Comparison of ENCODE assay signal across 8 mouse cellular contexts in genomic region chr12:108794979-108795537, GRCm38 (mm10). TPM values are rescaled to one million over a fixed set of nuclear protein-coding genes. Genes with fewer than 3 reads are reported as not detected.
A peak's percentile ranks its signal among the peaks of the same experiment; 100 is the strongest.
DNase-seq lines count a peak whose midpoint lies in the region; ATAC-seq and TF ChIP-seq lines count a peak whose summit lies in the region.

No protein-coding gene starts in this region.

- H3K4me2 ChIP-seq in heart, embryonic 11.5 days = peak overlapping the region; percentile 76
- H3K4me2 ChIP-seq in forebrain, embryonic 16.5 days (ENCODE audit: low read length) = peak overlapping the region; percentile 89
- H3K4me2 ChIP-seq in liver, postnatal 0 days (ENCODE audit: low read depth, low read length) = peak overlapping the region; percentile 83

- TF ChIP-seq CTCF in MEL (IDR thresholded peaks at IDR 0.05 in 2 of 3, conservative IDR thresholded peaks at IDR 0.05 in 1 of 3; ENCODE audit: control insufficient read depth in 1 of 3, insufficient read depth in 1 of 3, low read depth in 2 of 3, low read length in 3 of 3, poor library complexity in 1 of 3, severe bottlenecking in 1 of 3) = no peak
- TF ChIP-seq CTCF in liver, postnatal 0 days (IDR thresholded peaks at IDR 0.05; ENCODE audit: low read depth) = no peak

- 7% methylated on average over 9 of the region's 9 CpGs for WGBS in heart, embryonic 11.5 days (ENCODE audit: insufficient replicate concordance)
- 15% methylated on average over 9 of the region's 9 CpGs for WGBS in forebrain, embryonic 16.5 days
- 5% methylated on average over 9 of the region's 9 CpGs for WGBS in liver, postnatal 0 days (ENCODE audit: insufficient replicate concordance)

- ATAC-seq in heart, embryonic 11.5 days (replicated peaks; ENCODE audit: insufficient number of reproducible peaks, low FRiP score, low TSS enrichment) = no peak
- no peak for ATAC-seq in forebrain, embryonic 16.5 days
- no peak for ATAC-seq in liver, postnatal 0 days

- H3K4me3 ChIP-seq in heart, embryonic 11.5 days (ENCODE audit: low read depth, low read length) = peak overlapping the region; percentile 100
- peak overlapping the region; percentile 67 to 95 for H3K4me3 ChIP-seq in MEL (ENCODE audit: control insufficient read depth in 1 of 2, insufficient read depth in 1 of 2, low read depth in 2 of 2, low read length in 2 of 2)
- peak overlapping the region; percentile 98 for H3K4me3 ChIP-seq in forebrain, embryonic 16.5 days (replicated peaks; ENCODE audit: low read length)
- H3K4me3 ChIP-seq in liver, postnatal 0 days (ENCODE audit: low read depth, low read length) = peak overlapping the region; percentile 98

- no peaks in the 10 kb centered on the region for H3K9me3 ChIP-seq in heart, embryonic 11.5 days (replicated peaks; ENCODE audit: control insufficient read depth, low read length)
- H3K9me3 ChIP-seq in MEL (replicated peaks; ENCODE audit: insufficient read depth, low read length) = no peaks in the 10 kb centered on the region
- no peaks in the 10 kb centered on the region for H3K9me3 ChIP-seq in forebrain, embryonic 16.5 days (ENCODE audit: control insufficient read depth, low read length)
- no peaks in the 10 kb centered on the region for H3K9me3 ChIP-seq in liver, postnatal 0 days (ENCODE audit: low read length)

- peaks cover 88% of the 10 kb centered on the region for H3K79me2 ChIP-seq in MEL (ENCODE audit: control insufficient read depth, insufficient read depth, low read length, poor library complexity)

- no peak for TF ChIP-seq RAD21 in MEL (IDR thresholded peaks at IDR 0.05; ENCODE audit: low read depth, low read length)

- no peak; a peak in 1 of 4 replicates for TF ChIP-seq POLR2A in MEL (IDR thresholded peaks at IDR 0.05; ENCODE audit: control insufficient read depth in 1 of 2, insufficient read depth in 1 of 2, low read depth in 1 of 2, low read length in 2 of 2, poor library complexity in 1 of 2)

- H3K27me3 ChIP-seq in heart, embryonic 11.5 days (ENCODE audit: control insufficient read depth, insufficient read depth, low read length) = no peaks in the 10 kb centered on the region
- H3K27me3 ChIP-seq in MEL (ENCODE audit: control insufficient read depth in 1 of 2, insufficient read depth in 2 of 2, low read length in 2 of 2) = no peaks in the 10 kb centered on the region
- no peaks in the 10 kb centered on the region for H3K27me3 ChIP-seq in forebrain, embryonic 16.5 days (replicated peaks; ENCODE audit: control insufficient read depth, insufficient read depth, low read length)
- no peaks in the 10 kb centered on the region for H3K27me3 ChIP-seq in liver, postnatal 0 days (ENCODE audit: insufficient read depth, low read length)

- H3K4me1 ChIP-seq in heart, embryonic 11.5 days (ENCODE audit: control insufficient read depth, insufficient read depth, low read length) = peaks cover 18% of the 10 kb centered on the region
- peaks cover 7 to 21% of the 10 kb centered on the region in 2 experiments for H3K4me1 ChIP-seq in MEL (ENCODE audit: control insufficient read depth in 1 of 2, insufficient read depth in 2 of 2, low read length in 2 of 2)
- peaks cover 27% of the 10 kb centered on the region for H3K4me1 ChIP-seq in forebrain, embryonic 16.5 days (replicated peaks; ENCODE audit: control insufficient read depth, insufficient read depth, low read length)
- peaks cover 38% of the 10 kb centered on the region for H3K4me1 ChIP-seq in liver, postnatal 0 days (ENCODE audit: insufficient read depth)

- H3K36me3 ChIP-seq in heart, embryonic 11.5 days (ENCODE audit: control insufficient read depth, insufficient read depth, low read length) = no peaks in the 10 kb centered on the region
- peaks cover 5 to 51% of the 10 kb centered on the region in 2 experiments for H3K36me3 ChIP-seq in MEL (ENCODE audit: control insufficient read depth in 1 of 2, insufficient read depth in 2 of 2, low read length in 2 of 2)
- no peaks in the 10 kb centered on the region for H3K36me3 ChIP-seq in forebrain, embryonic 16.5 days (ENCODE audit: control insufficient read depth, insufficient read depth)
- no peaks in the 10 kb centered on the region for H3K36me3 ChIP-seq in liver, postnatal 0 days (replicated peaks; ENCODE audit: insufficient read depth, low read length)

- TF ChIP-seq EP300 in MEL (IDR thresholded peaks at IDR 0.05; ENCODE audit: low read depth in 1 of 2, low read length in 2 of 2) = peak; percentile 38 to 56; a peak in 2 of 4 replicates
- TF ChIP-seq EP300 in liver, postnatal 0 days (IDR thresholded peaks at IDR 0.05; ENCODE audit: low read depth) = peak; percentile 5; the same call in 1 of the 2 replicates

- H3K27ac ChIP-seq in heart, embryonic 11.5 days (ENCODE audit: low read depth, low read length) = peak overlapping the region; percentile 99
- peak overlapping the region; percentile 98 for H3K27ac ChIP-seq in MEL (ENCODE audit: control insufficient read depth, low read depth, low read length)
- peak overlapping the region; percentile 98 for H3K27ac ChIP-seq in forebrain, embryonic 16.5 days (ENCODE audit: low read length)
- peak overlapping the region; percentile 100 for H3K27ac ChIP-seq in liver, postnatal 0 days (ENCODE audit: low read depth)

- no peak for DNase-seq in heart, postnatal 4 days
- peak; percentile 85 for DNase-seq in MEL (ENCODE audit: low read depth, low spot score)
- DNase-seq in liver, postnatal 0 days = no peak
- no peak for DNase-seq in thymus, postnatal 25 days
- DNase-seq in ovary, postnatal 36 days (ENCODE audit: low spot score) = no peak
- no peak for DNase-seq in adrenal gland, postnatal 10 days

- peak overlapping the region; percentile 97 for H3K9ac ChIP-seq in heart, embryonic 11.5 days (ENCODE audit: low read depth, low read length)
- peak overlapping the region; percentile 96 for H3K9ac ChIP-seq in MEL (ENCODE audit: control insufficient read depth, low read depth, low read length, poor library complexity, severe bottlenecking)
- H3K9ac ChIP-seq in forebrain, embryonic 16.5 days (replicated peaks; ENCODE audit: low read depth, low read length) = peak overlapping the region; percentile 92
- H3K9ac ChIP-seq in liver, postnatal 0 days (replicated peaks) = peak overlapping the region; percentile 87

TF ChIP-seq in MEL, 35 proteins besides CTCF, POLR2A, EP300 and RAD21 (continues in another document):
- TF ChIP-seq ZC3H11A (IDR thresholded peaks at IDR 0.05; ENCODE audit: low read depth, low read length) = no peak
- 0 out of 2 replicates have a peak, but pooled peaks have one; percentile 17 for TF ChIP-seq BHLHE40 (IDR thresholded peaks at IDR 0.05; ENCODE audit: borderline replicate concordance, low read depth, low read length)
- no peak for TF ChIP-seq SMC3 (IDR thresholded peaks at IDR 0.05; ENCODE audit: low read depth, low read length)
- TF ChIP-seq USF1 (IDR thresholded peaks at IDR 0.05; ENCODE audit: low read depth, low read length) = no peak
- no peak for TF ChIP-seq USF2 (IDR thresholded peaks at IDR 0.05; ENCODE audit: borderline replicate concordance in 1 of 2, insufficient read depth in 1 of 2, low read depth in 1 of 2, low read length in 2 of 2)
- TF ChIP-seq MYC (IDR thresholded peaks at IDR 0.05; ENCODE audit: low read depth, low read length) = no peak
- TF ChIP-seq SIN3A (IDR thresholded peaks at IDR 0.05; ENCODE audit: low read length) = peak; percentile 93
- peak; percentile 29; the same call in 1 of the 2 replicates for TF ChIP-seq TBP (IDR thresholded peaks at IDR 0.05; ENCODE audit: low read depth, low read length)
- TF ChIP-seq MXI1 (IDR thresholded peaks at IDR 0.05; ENCODE audit: low read depth, low read length) = peak; percentile 73
- TF ChIP-seq MYB (IDR thresholded peaks at IDR 0.05; ENCODE audit: low read depth, low read length) = no peak
- TF ChIP-seq POLR2AphosphoS2 (IDR thresholded peaks at IDR 0.05; ENCODE audit: low read length) = no peak
- TF ChIP-seq KAT2A (conservative IDR thresholded peaks at IDR 0.05; ENCODE audit: low read depth, low read length) = no peak
- TF ChIP-seq HCFC1 (IDR thresholded peaks at IDR 0.05; ENCODE audit: low read depth, low read length) = peak; percentile 68
- no peak for TF ChIP-seq NELFE (IDR thresholded peaks at IDR 0.05; ENCODE audit: low read depth, low read length)
- TF ChIP-seq MAX (IDR thresholded peaks at IDR 0.05; ENCODE audit: low read length) = no peak
- TF ChIP-seq ZNF384 (IDR thresholded peaks at IDR 0.05; ENCODE audit: low read depth, low read length) = no peak; the same call in 1 of the 2 replicates

RNA-seq across cellular contexts. Expression of gene Yy1, which starts 2.3 kb away (rescaled TPM):
- 13.0 and 14.2 TPM in 2 replicates for polyA plus RNA-seq in heart, embryonic 11.5 days (2014; fragmentation: Nextera tagmentation; extraction: Ambion mirVana)
- total RNA-seq in heart, postnatal 4 days (2021) = 10 to 100 TPM; 39.6 to 40.5 TPM
- total RNA-seq in MEL (2012; rRNA removed) = 34.9 and 37.1 TPM in 2 replicates
- 10 to 100 TPM; 52.1 to 62.4 TPM for polyA plus RNA-seq in MEL (2012; ENCODE audit: insufficient read depth in 1 of 2, insufficient read length in 2 of 2, low read depth in 1 of 2, low replicate concordance in 2 of 2, missing spikeins in 1 of 2)
- polyA plus RNA-seq in forebrain, embryonic 16.5 days (2015; fragmentation: Nextera tagmentation; extraction: Ambion mirVana) = 14.0 and 15.3 TPM in 2 replicates
- polyA plus RNA-seq in liver, postnatal 0 days (2015; fragmentation: Nextera tagmentation; extraction: Ambion mirVana) = 5.3 and 5.9 TPM in 2 replicates
- 10 to 100 TPM; 59.8 to 66.4 TPM for total RNA-seq in adrenal gland, postnatal 10 days (2021)

RNA-seq across cellular contexts. Expression of gene Slc25a29, which starts 40.6 kb away (rescaled TPM):
- 4.0 and 4.2 TPM in 2 replicates for polyA plus RNA-seq in heart, embryonic 11.5 days (2014; fragmentation: Nextera tagmentation; extraction: Ambion mirVana)
- total RNA-seq in heart, postnatal 4 days (2021) = 1 to 10 TPM; 2.1 to 2.2 TPM
- 2.6 and 3.3 TPM in 2 replicates for total RNA-seq in MEL (2012; rRNA removed)
- polyA plus RNA-seq in MEL (2012; ENCODE audit: insufficient read depth in 1 of 2, insufficient read length in 2 of 2, low read depth in 1 of 2, low replicate concordance in 2 of 2, missing spikeins in 1 of 2) = 1 to 10 TPM in 1 of 2 experiments, not detected in 1; 3.0 TPM
- 27.6 and 28.6 TPM in 2 replicates for polyA plus RNA-seq in forebrain, embryonic 16.5 days (2015; fragmentation: Nextera tagmentation; extraction: Ambion mirVana)
- 3.5 and 5.8 TPM in 2 replicates for polyA plus RNA-seq in liver, postnatal 0 days (2015; fragmentation: Nextera tagmentation; extraction: Ambion mirVana)
- 1 to 10 TPM; 8.4 to 9.0 TPM for total RNA-seq in adrenal gland, postnatal 10 days (2021)

RNA-seq across cellular contexts. Expression of gene Slc25a47, which starts 40.8 kb away (rescaled TPM):
- 4.7 and 5.4 TPM in 2 replicates for polyA plus RNA-seq in heart, embryonic 11.5 days (2014; fragmentation: Nextera tagmentation; extraction: Ambion mirVana)
- total RNA-seq in heart, postnatal 4 days (2021) = 1 to 10 TPM; 7.1 to 7.5 TPM
- total RNA-seq in MEL (2012; rRNA removed) = 10.3 and 15.6 TPM in 2 replicates
- polyA plus RNA-seq in MEL (2012; ENCODE audit: insufficient read depth in 1 of 2, insufficient read length in 2 of 2, low read depth in 1 of 2, low replicate concordance in 2 of 2, missing spikeins in 1 of 2) = 10 to 100 TPM in 1 of 2 experiments, not detected in 1; 17.9 TPM
- 13.5 and 19.1 TPM in 2 replicates for polyA plus RNA-seq in forebrain, embryonic 16.5 days (2015; fragmentation: Nextera tagmentation; extraction: Ambion mirVana)
- polyA plus RNA-seq in liver, postnatal 0 days (2015; fragmentation: Nextera tagmentation; extraction: Ambion mirVana) = 481 and 632 TPM in 2 replicates
- 100 to 1,000 TPM in 1 of 2 experiments, 10 to 100 TPM in 1; 49.1 to 181 TPM for total RNA-seq in adrenal gland, postnatal 10 days (2021)

Comparison
In these comparisons a context has a peak if more than half of its experiments do, and no peak if none do; other contexts are left out.
1. RNA of gene Slc25a47, which starts 40.8 kb away (polyA plus RNA-seq): 481 to 632 TPM in liver, postnatal 0 days; 17.9 TPM in MEL, 13.5 to 19.1 TPM in forebrain, embryonic 16.5 days and 4.7 to 5.4 TPM in heart, embryonic 11.5 days; every median in the first group is over 10 times any median in the second.
2. Peak in every context shown above with its lines, with median percentiles within 50 percentile points of each other: H3K27ac ChIP-seq, H3K4me2 ChIP-seq, H3K4me3 ChIP-seq and H3K9ac ChIP-seq.